Mouse (Mus musculus): ENCODE measurements at regions not wholly inside any gene's neighbourhood (a gene's known extent, or its start where the extent isn't known, plus 50 kb on each side); places are given as distances from the start of the nearest gene placed in this dataset.

GRCm38 (mm10) chr3:35354356-35354755 lies 399.6 kb upstream of the Atp11b start:
- no peak for TF ChIP-seq POLR2A (IDR thresholded peaks at IDR 0.05; ENCODE audit: low read depth, low read length)
- TF ChIP-seq CTCF (IDR thresholded peaks at IDR 0.05; ENCODE audit: extremely low read depth, insufficient read depth, insufficient read length, insufficient replicate concordance): no peak
- Histone ChIP-seq H3K27me3 (ENCODE audit: control insufficient read depth, insufficient read depth, low read length) (no peaks in the 10 kb centered on the region), H3K27ac (ENCODE audit: insufficient read depth, low read length) (no peak overlapping the region), H3K36me3 (ENCODE audit: control insufficient read depth, insufficient read depth, low read length) (no peaks in the 10 kb centered on the region), H3K4me1 (ENCODE audit: control insufficient read depth, insufficient read depth, insufficient read length) (no peaks in the 10 kb centered on the region), H3K4me3 (ENCODE audit: extremely low read depth, insufficient read depth, insufficient read length) (no peak overlapping the region)
- WGBS: 66% methylated on average over 5 of the region's 5 CpGs
- DNase-seq (ENCODE audit: low read depth in 1 of 2, low spot score in 2 of 2): no peak

- WGBS: 92% methylated on average over 15 of the region's 15 CpGs
Measured at GRCm38 (mm10) chr3:35357111-35357510, 396.8 kb upstream of the Atp11b start.

GRCm38 (mm10) chr3:35358541-35358940 lies 395.4 kb upstream of the Atp11b start:
- 74% methylated on average over 6 of the region's 6 CpGs for WGBS
- TF ChIP-seq POLR2A (IDR thresholded peaks at IDR 0.05; ENCODE audit: low read depth, low read length) (no peak), CTCF (IDR thresholded peaks at IDR 0.05; ENCODE audit: extremely low read depth, insufficient read depth, insufficient read length, insufficient replicate concordance) (no peak)
- no peaks in the 10 kb centered on the region for H3K27me3 ChIP-seq (ENCODE audit: control insufficient read depth, insufficient read depth, low read length)
- no peak overlapping the region for H3K4me3 ChIP-seq (ENCODE audit: extremely low read depth, insufficient read depth, insufficient read length)
- H3K4me1 ChIP-seq (ENCODE audit: control insufficient read depth, insufficient read depth, insufficient read length): no peaks in the 10 kb centered on the region
- no peaks in the 10 kb centered on the region for H3K36me3 ChIP-seq (ENCODE audit: control insufficient read depth, insufficient read depth, low read length)
- DNase-seq (ENCODE audit: low read depth in 1 of 2, low spot score in 2 of 2): no peak
- H3K27ac ChIP-seq (ENCODE audit: insufficient read depth, low read length): no peak overlapping the region

More at GRCm38 (mm10) chr3:35357111-35357510, 396.8 kb upstream of the Atp11b start:
- TF ChIP-seq POLR2A (IDR thresholded peaks at IDR 0.05; ENCODE audit: low read depth, low read length): no peak
- no peak for TF ChIP-seq CTCF (IDR thresholded peaks at IDR 0.05; ENCODE audit: extremely low read depth, insufficient read depth, insufficient read length, insufficient replicate concordance)
- Histone ChIP-seq H3K4me3 (ENCODE audit: extremely low read depth, insufficient read depth, insufficient read length) (no peak overlapping the region), H3K4me1 (ENCODE audit: control insufficient read depth, insufficient read depth, insufficient read length) (no peaks in the 10 kb centered on the region), H3K27ac (ENCODE audit: insufficient read depth, low read length) (no peak overlapping the region), H3K27me3 (ENCODE audit: control insufficient read depth, insufficient read depth, low read length) (no peaks in the 10 kb centered on the region), H3K36me3 (ENCODE audit: control insufficient read depth, insufficient read depth, low read length) (no peaks in the 10 kb centered on the region)
- no peak for DNase-seq (ENCODE audit: low read depth in 1 of 2, low spot score in 2 of 2)

- no peak overlapping the region for H3K27ac ChIP-seq (ENCODE audit: insufficient read depth, low read length)
- DNase-seq (ENCODE audit: low read depth in 1 of 2, low spot score in 2 of 2): no peak
- H3K4me3 ChIP-seq (ENCODE audit: extremely low read depth, insufficient read depth, insufficient read length): no peak overlapping the region
- no peaks in the 10 kb centered on the region for H3K36me3 ChIP-seq (ENCODE audit: control insufficient read depth, insufficient read depth, low read length)
- H3K4me1 ChIP-seq (ENCODE audit: control insufficient read depth, insufficient read depth, insufficient read length): no peaks in the 10 kb centered on the region
- no peaks in the 10 kb centered on the region for H3K27me3 ChIP-seq (ENCODE audit: control insufficient read depth, insufficient read depth, low read length)
- 24% methylated on average over 8 of the region's 8 CpGs for WGBS
- TF ChIP-seq CTCF (IDR thresholded peaks at IDR 0.05; ENCODE audit: extremely low read depth, insufficient read depth, insufficient read length, insufficient replicate concordance) (no peak), POLR2A (IDR thresholded peaks at IDR 0.05; ENCODE audit: low read depth, low read length) (no peak)
Measured at GRCm38 (mm10) chr3:35359288-35359687, 394.6 kb upstream of the Atp11b start.

GRCm38 (mm10) chr3:35360515-35360914 lies 393.4 kb upstream of the Atp11b start:
- Histone ChIP-seq H3K4me3 (ENCODE audit: extremely low read depth, insufficient read depth, insufficient read length) (no peak overlapping the region), H3K36me3 (ENCODE audit: control insufficient read depth, insufficient read depth, low read length) (no peaks in the 10 kb centered on the region), H3K27ac (ENCODE audit: insufficient read depth, low read length) (no peak overlapping the region), H3K27me3 (ENCODE audit: control insufficient read depth, insufficient read depth, low read length) (no peaks in the 10 kb centered on the region), H3K4me1 (ENCODE audit: control insufficient read depth, insufficient read depth, insufficient read length) (no peaks in the 10 kb centered on the region)
- no peak for DNase-seq (ENCODE audit: low read depth in 1 of 2, low spot score in 2 of 2)
- TF ChIP-seq CTCF (IDR thresholded peaks at IDR 0.05; ENCODE audit: extremely low read depth, insufficient read depth, insufficient read length, insufficient replicate concordance) (no peak), POLR2A (IDR thresholded peaks at IDR 0.05; ENCODE audit: low read depth, low read length) (no peak)

- Histone ChIP-seq H3K4me3 (ENCODE audit: extremely low read depth, insufficient read depth, insufficient read length) (no peak overlapping the region), H3K36me3 (ENCODE audit: control insufficient read depth, insufficient read depth, low read length) (no peaks in the 10 kb centered on the region), H3K27ac (ENCODE audit: insufficient read depth, low read length) (no peak overlapping the region), H3K4me1 (ENCODE audit: control insufficient read depth, insufficient read depth, insufficient read length) (no peaks in the 10 kb centered on the region), H3K27me3 (ENCODE audit: control insufficient read depth, insufficient read depth, low read length) (no peaks in the 10 kb centered on the region)
- WGBS: 85% methylated on average over 2 of the region's 2 CpGs
- no peak for DNase-seq (ENCODE audit: low read depth in 1 of 2, low spot score in 2 of 2)
- TF ChIP-seq POLR2A (IDR thresholded peaks at IDR 0.05; ENCODE audit: low read depth, low read length): no peak
- no peak for TF ChIP-seq CTCF (IDR thresholded peaks at IDR 0.05; ENCODE audit: extremely low read depth, insufficient read depth, insufficient read length, insufficient replicate concordance)
Measured at GRCm38 (mm10) chr3:35361086-35361485, 392.8 kb upstream of the Atp11b start.

- H3K27ac ChIP-seq (ENCODE audit: insufficient read depth, low read length): no peak overlapping the region
- no peaks in the 10 kb centered on the region for H3K4me1 ChIP-seq (ENCODE audit: control insufficient read depth, insufficient read depth, insufficient read length)
- 72% methylated on average over 6 of the region's 6 CpGs for WGBS
- H3K4me3 ChIP-seq (ENCODE audit: extremely low read depth, insufficient read depth, insufficient read length): no peak overlapping the region
- H3K27me3 ChIP-seq (ENCODE audit: control insufficient read depth, insufficient read depth, low read length): no peaks in the 10 kb centered on the region
- TF ChIP-seq CTCF (IDR thresholded peaks at IDR 0.05; ENCODE audit: extremely low read depth, insufficient read depth, insufficient read length, insufficient replicate concordance) (no peak), POLR2A (IDR thresholded peaks at IDR 0.05; ENCODE audit: low read depth, low read length) (no peak)
- no peaks in the 10 kb centered on the region for H3K36me3 ChIP-seq (ENCODE audit: control insufficient read depth, insufficient read depth, low read length)
- no peak for DNase-seq (ENCODE audit: low read depth in 1 of 2, low spot score in 2 of 2)
Measured at GRCm38 (mm10) chr3:35365431-35365830, 388.5 kb upstream of the Atp11b start.

Data from spleen, adult 2 months (tissue).